Mouse (Mus musculus) megakaryocyte, embryonic 14.5 days (primary cell): ENCODE data around the gene Mroh9. TPM values are rescaled to one million over a fixed set of nuclear protein-coding genes. Genes with fewer than 3 reads are reported as not detected.

ENCODE experiments used
- H3K27me3 ChIP-seq: replicated peaks from 2 replicates; pipeline ENCODE3; 2012; ENCODE audit warnings: inconsistent platforms
- H3K36me3 ChIP-seq: replicated peaks from 2 replicates; pipeline ENCODE3; 2012; ENCODE audit warnings: low read length, inconsistent platforms, mixed read lengths
- H3K4me1 ChIP-seq: 2 replicates; pipeline ENCODE4 v1.6.1; 2012; ENCODE audit warnings: inconsistent platforms
- H3K4me3 ChIP-seq: replicated peaks from 2 replicates; pipeline ENCODE3; 2012; ENCODE audit warnings: moderate library complexity, mild to moderate bottlenecking, inconsistent platforms
- H3K9me3 ChIP-seq: 2 replicates; pipeline ENCODE4 v1.6.1; 2012; ENCODE audit warnings: inconsistent platforms
- FLI1 ChIP-seq: IDR thresholded peaks from 2 replicates; pipeline ENCODE4 v1.6.1; 2012; ENCODE audit warnings: low read length, inconsistent platforms, mixed read lengths
- GATA1 ChIP-seq: IDR thresholded peaks from 3 replicates; pipeline ENCODE4 v1.6.1; 2012; ENCODE audit warnings: mixed read lengths, low read length, inconsistent platforms, borderline replicate concordance
- polyA plus RNA-seq: library from polyadenylated mRNA; stranded (reverse); fragments of >175 nt; gene quantifications from 2 replicates; pipeline ENCODE4 v1.2.3, GENCODE M21; 2012; ENCODE audit warnings: low replicate concordance; ENCODE audit not compliant: insufficient read depth

Gene Mroh9
- polyA plus RNA-seq, 1 experiment = not detected

GRCm38 (mm10) chr1:163060381-163060780 is 25.1 kb downstream of the Mroh9 start:
- Histone ChIP-seq H3K27me3 (no peaks in the 10 kb centered on the region), H3K36me3 (no peaks in the 10 kb centered on the region), H3K9me3 (no peaks in the 10 kb centered on the region), H3K4me1 (no peaks in the 10 kb centered on the region), H3K4me3 (no peak overlapping the region)
- TF ChIP-seq FLI1 (no peak), GATA1 (no peak)

- Histone ChIP-seq H3K36me3 (no peaks in the 10 kb centered on the region), H3K4me3 (no peak overlapping the region), H3K27me3 (no peaks in the 10 kb centered on the region), H3K4me1 (no peaks in the 10 kb centered on the region), H3K9me3 (peaks cover 12% of the 10 kb centered on the region; the same call in 1 of the 2 replicates)
- no peak for TF ChIP-seq FLI1
These were observed 28.1 kb downstream of the Mroh9 start for GRCm38 (mm10) chr1:163057363-163057762.

GRCm38 (mm10) chr1:163055629-163056028 is 29.8 kb downstream of the Mroh9 start:
- H3K27me3 ChIP-seq = no peaks in the 10 kb centered on the region
- peaks cover 12% of the 10 kb centered on the region; the same call in 1 of the 2 replicates for H3K9me3 ChIP-seq
- TF ChIP-seq GATA1 (no peak), FLI1 (no peak)
- no peaks in the 10 kb centered on the region for H3K36me3 ChIP-seq
- H3K4me3 ChIP-seq = no peak overlapping the region
- no peaks in the 10 kb centered on the region for H3K4me1 ChIP-seq

GRCm38 (mm10) chr1:163023075-163023474 is 62.4 kb downstream of the Mroh9 start:
- Histone ChIP-seq H3K4me3 (no peak overlapping the region), H3K36me3 (no peaks in the 10 kb centered on the region), H3K9me3 (peaks cover 8% of the 10 kb centered on the region; the same call in 1 of the 2 replicates), H3K4me1 (no peaks in the 10 kb centered on the region), H3K27me3 (no peaks in the 10 kb centered on the region)
- TF ChIP-seq GATA1 (no peak), FLI1 (no peak)

GRCm38 (mm10) chr1:163009220-163009619 is 76.2 kb downstream of the Mroh9 start:
- no peaks in the 10 kb centered on the region for H3K4me1 ChIP-seq
- H3K36me3 ChIP-seq = no peaks in the 10 kb centered on the region
- H3K27me3 ChIP-seq = no peaks in the 10 kb centered on the region
- no peak for TF ChIP-seq FLI1
- no peak for TF ChIP-seq GATA1
- no peak overlapping the region for H3K4me3 ChIP-seq
- no peaks in the 10 kb centered on the region for H3K9me3 ChIP-seq

GRCm38 (mm10) chr1:163003496-163003895 is 82.0 kb downstream of the Mroh9 start:
- Histone ChIP-seq H3K4me1 (no peaks in the 10 kb centered on the region), H3K4me3 (no peak overlapping the region), H3K9me3 (peaks cover 7% of the 10 kb centered on the region; the same call in 1 of the 2 replicates), H3K36me3 (no peaks in the 10 kb centered on the region), H3K27me3 (no peaks in the 10 kb centered on the region)
- no peak for TF ChIP-seq GATA1
- TF ChIP-seq FLI1 = no peak

- no peak overlapping the region for H3K4me3 ChIP-seq
- H3K27me3 ChIP-seq = no peaks in the 10 kb centered on the region
- TF ChIP-seq GATA1 (no peak), FLI1 (no peak)
- H3K36me3 ChIP-seq = no peaks in the 10 kb centered on the region
- H3K9me3 ChIP-seq = peaks cover 7% of the 10 kb centered on the region; the same call in 1 of the 2 replicates
- H3K4me1 ChIP-seq = no peaks in the 10 kb centered on the region
These were observed 84.1 kb downstream of the Mroh9 start for GRCm38 (mm10) chr1:163001271-163001829.

GRCm38 (mm10) chr1:162987546-162987945 is 97.9 kb downstream of the Mroh9 start:
- TF ChIP-seq FLI1 = no peak
- TF ChIP-seq GATA1 = no peak
- Histone ChIP-seq H3K4me1 (no peaks in the 10 kb centered on the region), H3K27me3 (no peaks in the 10 kb centered on the region), H3K36me3 (no peaks in the 10 kb centered on the region), H3K9me3 (peaks cover 11% of the 10 kb centered on the region), H3K4me3 (no peak overlapping the region)

- no peaks in the 10 kb centered on the region for H3K27me3 ChIP-seq
- peaks cover 11% of the 10 kb centered on the region for H3K9me3 ChIP-seq
- H3K4me3 ChIP-seq = no peak overlapping the region
- H3K36me3 ChIP-seq = no peaks in the 10 kb centered on the region
- H3K4me1 ChIP-seq = no peaks in the 10 kb centered on the region
- TF ChIP-seq GATA1 (no peak), FLI1 (no peak)
These were observed 98.7 kb downstream of the Mroh9 start for GRCm38 (mm10) chr1:162986777-162987176.

GRCm38 (mm10) chr1:162986121-162986748 is 99.2 kb downstream of the Mroh9 start:
- H3K9me3 ChIP-seq = peaks cover 9% of the 10 kb centered on the region
- H3K4me1 ChIP-seq = no peaks in the 10 kb centered on the region
- TF ChIP-seq GATA1 = no peak
- no peak for TF ChIP-seq FLI1
- H3K36me3 ChIP-seq = no peaks in the 10 kb centered on the region
- H3K4me3 ChIP-seq = no peak overlapping the region
- H3K27me3 ChIP-seq = no peaks in the 10 kb centered on the region

- no peaks in the 10 kb centered on the region for H3K36me3 ChIP-seq
- H3K27me3 ChIP-seq = no peaks in the 10 kb centered on the region
- no peak within 1 kb of the TSS for H3K4me3 ChIP-seq
- H3K9me3 ChIP-seq = peaks cover 6% of the 10 kb centered on the region
- TF ChIP-seq GATA1 = no peak
- TF ChIP-seq FLI1 = no peak
- no peaks in the 10 kb centered on the region for H3K4me1 ChIP-seq
These were observed 101.0 kb downstream of the Mroh9 start, which contains the start of gene Fmo3 for GRCm38 (mm10) chr1:162984428-162984827. Gene Fmo3, minus strand, starts transcription at chr1:162984528.

Other genes starting within 250 kb of the Mroh9 start
- gene Fmo1, start 219.1 kb downstream of the Mroh9 start, polyA plus RNA-seq = not detected in 2 replicates
- gene Fmo2, start 186.9 kb downstream of the Mroh9 start, polyA plus RNA-seq = not detected in 2 replicates
- not detected in 2 replicates for gene Fmo6, start 148.2 kb downstream of the Mroh9 start, polyA plus RNA-seq
- gene Fmo3, start 101.1 kb downstream of the Mroh9 start, polyA plus RNA-seq = not detected in 2 replicates
- gene Prrx1, start 228.0 kb upstream of the Mroh9 start, polyA plus RNA-seq = not detected in 2 replicates